Mouse (Mus musculus): ENCODE measurements at regions not wholly inside any gene's neighbourhood (a gene's known extent, or its start where the extent isn't known, plus 50 kb on each side); places are given as distances from the start of the nearest gene placed in this dataset.

GRCm38 (mm10) chrX:163812431-163812830 is 51.3 kb upstream of the Rnf138rt1 start:
- DNase-seq (ENCODE audit: low spot score): no peak

GRCm38 (mm10) chrX:163814806-163815205 is 53.7 kb upstream of the Rnf138rt1 start:
- no peak for DNase-seq (ENCODE audit: low spot score)

GRCm38 (mm10) chrX:163822298-163822697 is 61.2 kb upstream of the Rnf138rt1 start:
- no peak for DNase-seq (ENCODE audit: low spot score)

GRCm38 (mm10) chrX:163827461-163827860 is 66.3 kb upstream of the Rnf138rt1 start:
- no peak for DNase-seq (ENCODE audit: low spot score)

- DNase-seq (ENCODE audit: low spot score): no peak
Observed at GRCm38 (mm10) chrX:163845408-163845807, 63.4 kb upstream of the Ap1s2 start.

- DNase-seq (ENCODE audit: low spot score): peak; percentile 5
Observed at GRCm38 (mm10) chrX:163846890-163847289, 61.9 kb upstream of the Ap1s2 start.

- DNase-seq (ENCODE audit: low spot score): no peak
Observed at GRCm38 (mm10) chrX:163847651-163848050, 61.2 kb upstream of the Ap1s2 start.

GRCm38 (mm10) chrX:163848510-163849199 is 60.2 kb upstream of the Ap1s2 start:
- DNase-seq (ENCODE audit: low spot score): no peak

- no peak for DNase-seq (ENCODE audit: low spot score)
Observed at GRCm38 (mm10) chrX:163850915-163851599, 57.8 kb upstream of the Ap1s2 start.

GRCm38 (mm10) chrX:163858494-163858893 is 50.3 kb upstream of the Ap1s2 start:
- no peak for DNase-seq (ENCODE audit: low spot score)
